Mouse (Mus musculus) embryonic facial prominence, embryonic 11.5 days (tissue): Measurements from ENCODE around the gene Dclre1b. TPM values are rescaled to one million over a fixed set of nuclear protein-coding genes. Genes with fewer than 3 reads are reported as not detected.
"Not testable (repeated sequence)": the region's sequence is repeated elsewhere in the genome, so short reads cannot be mapped to it uniquely, and the experiment has no call there.

ENCODE experiments used
- ATAC-seq: fragments of 200-750 bp; cut with Nextera tagmentation; replicated peaks from 2 replicates; pipeline ENCODE4 v1.8.0; 2017; ENCODE audit warnings: low read depth; ENCODE audit not compliant: insufficient number of reproducible peaks, low FRiP score, low TSS enrichment
- DNase-seq: peaks from one replicate; pipeline ENCODE4 v3.0.0-alpha.2; 2015; ENCODE audit warnings: low spot score
- H3K27ac ChIP-seq: fragments of 300-500 bp; sonication (generic); replicated peaks from 2 replicates; pipeline ENCODE4 v1.5.1; 2014; ENCODE audit warnings: mild to moderate bottlenecking, low read depth, low read length, control low read depth
- H3K27me3 ChIP-seq: fragments of 300-500 bp; sonication (generic); 2 replicates; pipeline ENCODE4 v1.6.1; 2014; ENCODE audit warnings: mild to moderate bottlenecking, low read length, moderate library complexity, mixed read lengths; ENCODE audit not compliant: control insufficient read depth, insufficient read depth
- H3K36me3 ChIP-seq: fragments of 300-500 bp; sonication (generic); replicated peaks from 2 replicates; pipeline ENCODE4 v1.6.1; 2014; ENCODE audit warnings: low read depth, mild to moderate bottlenecking, low read length, moderate library complexity, mixed read lengths; ENCODE audit not compliant: control insufficient read depth, insufficient read depth
- H3K4me1 ChIP-seq: fragments of 300-500 bp; sonication (generic); 2 replicates; pipeline ENCODE4 v1.6.1; 2014; ENCODE audit warnings: low read length, mixed read lengths; ENCODE audit not compliant: control insufficient read depth, insufficient read depth
- H3K4me2 ChIP-seq: fragments of 300-500 bp; sonication (generic); 2 replicates; pipeline ENCODE4 v1.6.1; 2014; ENCODE audit warnings: low read depth, mild to moderate bottlenecking, control low read depth, low read length, moderate library complexity
- H3K4me3 ChIP-seq: fragments of 300-500 bp; sonication (generic); 2 replicates; pipeline ENCODE4 v1.5.1; 2014; ENCODE audit warnings: low read depth, low read length, control low read depth
- H3K9ac ChIP-seq: fragments of 300-500 bp; sonication (generic); replicated peaks from 2 replicates; pipeline ENCODE4 v1.6.1; 2014; ENCODE audit warnings: mild to moderate bottlenecking, control low read depth, low read length
- H3K9me3 ChIP-seq: fragments of 300-500 bp; sonication (generic); replicated peaks from 2 replicates; pipeline ENCODE4 v1.6.1; 2016; ENCODE audit warnings: mild to moderate bottlenecking, low read length, inconsistent platforms, mixed read lengths; ENCODE audit not compliant: control insufficient read depth
- WGBS: fragments of 180-500 bp; shearing (Covaris S2); extraction: QIAGEN DNeasy Blood & Tissue Kit; methylation state at CpG from one replicate; pipeline ENCODE4 v1.1.7; 2014; 5-methylcytosine and 5-hydroxymethylcytosine counted together
- polyA plus RNA-seq: library from polyadenylated mRNA; unstranded; fragments of >200 nt; fragmentation: Nextera tagmentation; extraction: Ambion mirVana; gene quantifications from 2 replicates; pipeline ENCODE4 v1.2.1, GENCODE M21; 2014

Dclre1b gene
- polyA plus RNA-seq, 1 experiment from 2014 or later = 40.3 TPM

DNA sequence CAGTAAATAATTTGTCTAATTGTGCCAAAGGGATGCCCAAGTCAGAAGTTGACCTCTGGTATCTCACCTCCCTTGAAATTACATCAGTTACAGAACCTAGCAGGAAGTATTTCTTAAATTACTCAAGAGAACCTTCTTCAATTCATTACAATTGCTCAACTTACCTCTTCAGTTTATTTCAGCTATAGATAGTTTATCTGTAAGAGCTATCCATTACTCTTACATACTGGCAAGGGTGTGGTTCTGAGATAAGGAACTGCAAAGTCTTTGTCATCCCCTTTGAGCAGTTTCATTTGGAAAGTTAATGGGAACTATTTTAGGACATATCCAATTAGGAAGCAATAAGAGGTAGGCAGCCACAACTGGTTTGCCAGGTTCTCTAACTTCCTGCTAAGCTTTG, 23.2 kb upstream of the Dclre1b start, which contains the start of gene Bcl2l15:
Gene Bcl2l15, plus strand, starts transcription at position 176 of the 400 bp plus-strand sequence.
- Histone ChIP-seq H3K27ac (no peak within 1 kb of the TSS), H3K27me3 (no peaks in the 10 kb centered on the region), H3K36me3 (no peaks in the 10 kb centered on the region), H3K9ac (no peak within 1 kb of the TSS), H3K9me3 (no peaks in the 10 kb centered on the region), H3K4me3 (no peak within 1 kb of the TSS), H3K4me2 (no peak within 1 kb of the TSS), H3K4me1 (no peaks in the 10 kb centered on the region)
- DNase-seq (no peak), ATAC-seq (no peak)

GRCm38 (mm10) chr3:103831146-103831545, 21.9 kb upstream of the Dclre1b start:
- no peak for ATAC-seq
- Histone ChIP-seq H3K4me2 (no peak overlapping the region), H3K9ac (no peak overlapping the region), H3K27ac (no peak overlapping the region), H3K4me1 (no peaks in the 10 kb centered on the region), H3K9me3 (no peaks in the 10 kb centered on the region), H3K4me3 (no peak overlapping the region), H3K27me3 (no peaks in the 10 kb centered on the region), H3K36me3 (no peaks in the 10 kb centered on the region)
- DNase-seq = no peak
- WGBS = 81% methylated on average over 7 of the region's 7 CpGs

- not testable (repeated sequence) for H3K4me1 ChIP-seq, H3K27me3 ChIP-seq, ATAC-seq, DNase-seq, H3K27ac ChIP-seq, H3K4me2 ChIP-seq, H3K9me3 ChIP-seq, H3K9ac ChIP-seq, H3K36me3 ChIP-seq, H3K4me3 ChIP-seq
- WGBS = 81% methylated on average over 1 of the region's 1 CpGs
Observed at GRCm38 (mm10) chr3:103830681-103831080, 21.4 kb upstream of the Dclre1b start.

DNA sequence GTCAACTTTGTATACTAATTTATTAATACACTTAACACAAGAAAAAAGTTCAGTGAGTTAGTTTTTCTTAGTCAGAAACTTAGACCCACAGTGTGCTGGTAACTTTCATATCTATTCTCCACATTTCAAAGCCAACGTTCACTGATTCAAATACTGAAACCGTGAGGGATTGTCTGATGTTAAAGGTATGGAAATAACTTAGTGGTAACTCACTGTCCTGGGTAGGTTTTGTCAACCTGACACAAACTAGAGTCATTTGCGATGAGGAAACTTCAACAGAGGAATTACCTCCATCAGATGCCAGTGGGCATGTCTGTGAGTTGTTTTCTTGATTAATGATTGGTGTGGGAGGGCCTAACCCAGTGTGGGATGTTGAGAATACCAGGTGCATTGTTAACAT, 19.8 kb upstream of the Dclre1b start:
- H3K4me2 ChIP-seq = no peak overlapping the region
- H3K36me3 ChIP-seq = no peaks in the 10 kb centered on the region
- 84% methylated on average over 3 of the region's 3 CpGs for WGBS

DNA sequence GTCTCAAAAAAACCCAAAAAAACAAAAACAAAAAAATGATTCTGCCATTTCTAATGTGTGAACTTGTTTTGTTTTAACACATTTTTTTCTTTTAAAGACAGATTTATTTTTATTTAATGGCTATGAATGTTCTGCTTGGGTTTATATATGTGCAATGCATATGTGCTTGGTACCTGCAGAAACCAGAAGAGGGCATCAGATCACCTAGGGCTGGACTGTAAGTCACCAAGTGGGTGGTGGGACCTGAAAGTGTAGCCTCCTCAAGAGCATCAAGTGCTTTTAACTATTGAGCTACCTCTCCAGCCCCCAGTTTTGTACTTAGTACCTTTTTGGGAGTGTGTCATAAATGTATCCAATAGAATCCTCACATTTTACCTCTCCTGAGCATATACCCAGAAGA, 18.3 kb upstream of the Dclre1b start:
- no peaks in the 10 kb centered on the region for H3K4me1 ChIP-seq
- no peaks in the 10 kb centered on the region for H3K36me3 ChIP-seq
- ATAC-seq (no peak), DNase-seq (no peak)
- H3K4me2 ChIP-seq = no peak overlapping the region
- no peaks in the 10 kb centered on the region for H3K9me3 ChIP-seq
- no peak overlapping the region for H3K27ac ChIP-seq
- no peaks in the 10 kb centered on the region for H3K27me3 ChIP-seq
- no peak overlapping the region for H3K9ac ChIP-seq
- H3K4me3 ChIP-seq = no peak overlapping the region

More for the DNA sequence above, 19.8 kb upstream of the Dclre1b start:
- Histone ChIP-seq H3K9ac (no peak overlapping the region), H3K4me3 (no peak overlapping the region), H3K27ac (no peak overlapping the region), H3K4me1 (no peaks in the 10 kb centered on the region), H3K27me3 (no peaks in the 10 kb centered on the region), H3K9me3 (no peaks in the 10 kb centered on the region)
- DNase-seq (no peak), ATAC-seq (no peak)

DNA sequence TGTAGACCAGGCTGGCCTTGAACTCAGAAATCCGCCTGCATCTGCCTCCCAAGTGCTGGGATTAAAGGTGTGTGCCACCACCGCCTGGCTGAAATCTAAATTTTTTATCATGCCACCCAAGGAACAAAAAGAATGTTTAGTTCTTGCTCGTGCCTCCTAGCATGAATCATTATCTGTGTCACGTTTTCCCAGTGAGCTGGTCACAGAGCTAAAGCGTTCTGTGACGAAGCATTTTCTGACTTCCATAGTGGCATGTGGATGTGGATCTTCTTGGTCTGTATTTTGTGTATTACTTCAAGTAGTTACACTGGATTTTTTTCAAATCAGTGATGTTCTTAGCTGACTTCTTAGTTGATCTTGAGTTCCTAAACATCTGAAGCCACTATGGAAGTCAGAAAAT, 1.7 kb upstream of the Dclre1b start:
- Histone ChIP-seq H3K27me3 (no peaks in the 10 kb centered on the region), H3K9me3 (no peaks in the 10 kb centered on the region), H3K27ac (no peak overlapping the region), H3K4me1 (no peaks in the 10 kb centered on the region), H3K4me2 (no peak overlapping the region), H3K4me3 (no peak overlapping the region), H3K9ac (no peak overlapping the region), H3K36me3 (peaks cover 5% of the 10 kb centered on the region; the same call in 1 of the 2 replicates)
- no peak for ATAC-seq
- no peak for DNase-seq
- 86% methylated on average over 6 of the region's 6 CpGs for WGBS

- DNase-seq (no peak), ATAC-seq (no peak; the same call in 1 of the 2 replicates)
- no peaks in the 10 kb centered on the region for H3K4me1 ChIP-seq
- under 1% methylated on average over 14 of the region's 14 CpGs for WGBS
- no peaks in the 10 kb centered on the region for H3K27me3 ChIP-seq
- peak overlapping the region; percentile 84 for H3K4me3 ChIP-seq
- peaks cover 2% of the 10 kb centered on the region; the same call in 1 of the 2 replicates for H3K36me3 ChIP-seq
- H3K9ac ChIP-seq = peak overlapping the region; percentile 87
- no peaks in the 10 kb centered on the region for H3K9me3 ChIP-seq
- peak overlapping the region; percentile 75; the same call in 1 of the 2 replicates for H3K27ac ChIP-seq
- H3K4me2 ChIP-seq = peak overlapping the region; percentile 69
Observed at GRCm38 (mm10) chr3:103809799-103810150, 531 bp upstream of the Dclre1b start.

GRCm38 (mm10) chr3:103805671-103806070, 3.6 kb downstream of the Dclre1b start:
- no peaks in the 10 kb centered on the region for H3K9me3 ChIP-seq
- H3K9ac ChIP-seq = no peak overlapping the region
- ATAC-seq (no peak), DNase-seq (no peak)
- H3K36me3 ChIP-seq = peaks cover 2% of the 10 kb centered on the region; the same call in 1 of the 2 replicates
- H3K4me3 ChIP-seq = no peak overlapping the region
- no peaks in the 10 kb centered on the region for H3K27me3 ChIP-seq
- no peak overlapping the region for H3K27ac ChIP-seq
- WGBS = 88% methylated on average over 1 of the region's 1 CpGs
- no peaks in the 10 kb centered on the region for H3K4me1 ChIP-seq
- no peak overlapping the region for H3K4me2 ChIP-seq
